Mouse (Mus musculus) spleen, adult 2 months (tissue): ENCODE measurements around the gene Fnip2. TPM values are rescaled to one million over a fixed set of nuclear protein-coding genes. Genes with fewer than 3 reads are reported as not detected.

Experiments used
- DNase-seq, 2 experiments: peaks; one replicate each; pipeline versions ENCODE4 v3.0.0 to v3.0.0-alpha.2; 2012 to 2021; ENCODE audit warnings: low spot score in 2 of 2, low read depth in 1 of 2
- H3K27ac ChIP-seq: fragments of 200-500 bp; 2 replicates; pipeline ENCODE4 v1.5.1; 2012; ENCODE audit warnings: low read length, inconsistent platforms; ENCODE audit not compliant: insufficient read depth
- H3K27me3 ChIP-seq: fragments of 200-500 bp; 2 replicates; pipeline ENCODE4 v1.6.1; 2012; ENCODE audit warnings: mild to moderate bottlenecking, moderate library complexity, low read length, inconsistent platforms; ENCODE audit not compliant: control insufficient read depth, insufficient read depth
- H3K36me3 ChIP-seq: fragments of 200-500 bp; 2 replicates; pipeline ENCODE4 v1.6.1; 2012; ENCODE audit warnings: mild to moderate bottlenecking, low read length, inconsistent platforms; ENCODE audit not compliant: control insufficient read depth, insufficient read depth
- H3K4me1 ChIP-seq: fragments of 200-500 bp; 2 replicates; pipeline ENCODE4 v1.6.1; 2011; ENCODE audit warnings: inconsistent platforms; ENCODE audit not compliant: control insufficient read depth, insufficient read depth, insufficient read length
- H3K4me3 ChIP-seq: fragments of 200-500 bp; 2 replicates; pipeline ENCODE4 v1.5.1; 2011; ENCODE audit warnings: mild to moderate bottlenecking, inconsistent platforms; ENCODE audit not compliant: insufficient read depth, insufficient read length; ENCODE audit errors: extremely low read depth
- CTCF ChIP-seq: fragments of 200-500 bp; IDR thresholded peaks from 2 replicates; pipeline ENCODE4 v1.5.1; 2011; ENCODE audit warnings: mild to moderate bottlenecking, inconsistent platforms; ENCODE audit not compliant: insufficient read depth, insufficient read length, insufficient replicate concordance; ENCODE audit errors: extremely low read depth
- POLR2A ChIP-seq: fragments of 200-500 bp; IDR thresholded peaks from 2 replicates; pipeline ENCODE4 v1.6.1; 2011; ENCODE audit warnings: low read depth, low read length, inconsistent platforms
- WGBS: fragments of 180-500 bp; shearing (Covaris S2); methylation state at CpG from one replicate; pipeline ENCODE4 v1.1.7; 2018; 5-methylcytosine and 5-hydroxymethylcytosine counted together
- polyA plus RNA-seq: library from polyadenylated mRNA; depleted of rRNA; stranded (reverse); fragments of >200 nt; gene quantifications from 2 replicates; pipeline ENCODE4 v1.2.3, GENCODE M21; 2012

Fnip2 gene
- polyA plus RNA-seq, 1 experiment: 3.1 TPM

GRCm38 (mm10) chr3:79445041-79445440 is 122.6 kb downstream of the Fnip2 start:
- no peak for DNase-seq
- TF ChIP-seq CTCF: no peak
- no peak for TF ChIP-seq POLR2A
- WGBS: 74% methylated on average over 8 of the region's 8 CpGs
- H3K4me1 ChIP-seq: no peaks in the 10 kb centered on the region
- H3K27ac ChIP-seq: no peak overlapping the region
- no peak overlapping the region for H3K4me3 ChIP-seq
- no peaks in the 10 kb centered on the region for H3K36me3 ChIP-seq
- H3K27me3 ChIP-seq: no peaks in the 10 kb centered on the region

- no peaks in the 10 kb centered on the region for H3K27me3 ChIP-seq
- WGBS: 79% methylated on average over 4 of the region's 4 CpGs
- no peaks in the 10 kb centered on the region for H3K4me1 ChIP-seq
- no peak for DNase-seq
- TF ChIP-seq POLR2A (no peak), CTCF (no peak)
- H3K27ac ChIP-seq: no peak overlapping the region
- H3K4me3 ChIP-seq: no peak overlapping the region
- no peaks in the 10 kb centered on the region for H3K36me3 ChIP-seq
Observed at GRCm38 (mm10) chr3:79443850-79444249, 123.7 kb downstream of the Fnip2 start.

GRCm38 (mm10) chr3:79440976-79441491 is 126.6 kb downstream of the Fnip2 start:
- no peaks in the 10 kb centered on the region for H3K36me3 ChIP-seq
- WGBS: 86% methylated on average over 12 of the region's 12 CpGs
- H3K4me3 ChIP-seq: no peak overlapping the region
- DNase-seq: no peak
- H3K27me3 ChIP-seq: no peaks in the 10 kb centered on the region
- H3K4me1 ChIP-seq: no peaks in the 10 kb centered on the region
- TF ChIP-seq POLR2A (no peak), CTCF (no peak)
- H3K27ac ChIP-seq: no peak overlapping the region

- Histone ChIP-seq H3K27ac (no peak overlapping the region), H3K27me3 (no peaks in the 10 kb centered on the region), H3K4me3 (no peak overlapping the region), H3K36me3 (no peaks in the 10 kb centered on the region), H3K4me1 (no peaks in the 10 kb centered on the region)
- DNase-seq: no peak
- WGBS: 86% methylated on average over 3 of the region's 3 CpGs
- TF ChIP-seq CTCF: no peak
- no peak for TF ChIP-seq POLR2A
Observed at GRCm38 (mm10) chr3:79438276-79438675, 129.3 kb downstream of the Fnip2 start.

GRCm38 (mm10) chr3:79436186-79436585 is 131.4 kb downstream of the Fnip2 start:
- 81% methylated on average over 7 of the region's 7 CpGs for WGBS
- TF ChIP-seq CTCF: no peak
- no peak for TF ChIP-seq POLR2A
- Histone ChIP-seq H3K27me3 (no peaks in the 10 kb centered on the region), H3K4me1 (no peaks in the 10 kb centered on the region), H3K36me3 (no peaks in the 10 kb centered on the region), H3K4me3 (no peak overlapping the region), H3K27ac (no peak overlapping the region)
- no peak for DNase-seq

- H3K27ac ChIP-seq: no peak overlapping the region
- no peaks in the 10 kb centered on the region for H3K4me1 ChIP-seq
- WGBS: 88% methylated on average over 5 of the region's 5 CpGs
- no peaks in the 10 kb centered on the region for H3K36me3 ChIP-seq
- DNase-seq: no peak
- H3K27me3 ChIP-seq: no peaks in the 10 kb centered on the region
- TF ChIP-seq POLR2A (no peak), CTCF (no peak)
- no peak overlapping the region for H3K4me3 ChIP-seq
Observed at GRCm38 (mm10) chr3:79434985-79435384, 132.6 kb downstream of the Fnip2 start.

- 87% methylated on average over 9 of the region's 9 CpGs for WGBS
- TF ChIP-seq CTCF (no peak), POLR2A (no peak)
- Histone ChIP-seq H3K4me1 (no peaks in the 10 kb centered on the region), H3K36me3 (no peaks in the 10 kb centered on the region), H3K4me3 (no peak overlapping the region), H3K27ac (no peak overlapping the region), H3K27me3 (no peaks in the 10 kb centered on the region)
- no peak for DNase-seq
Observed at GRCm38 (mm10) chr3:79434436-79434835, 133.2 kb downstream of the Fnip2 start.
